Mouse (Mus musculus) left cerebral cortex, postnatal 25 days (tissue): Measurements from ENCODE around the gene Nploc4. TPM values are rescaled to one million over a fixed set of nuclear protein-coding genes. Genes with fewer than 3 reads are reported as not detected.

Experiments used
- DNase-seq, 2 experiments: peaks; one replicate each; pipeline ENCODE4 v3.0.0; 2022; ENCODE audit warnings: low spot score in 2 of 2, mixed read lengths in 1 of 2
- intact Hi-C: fragments of 180-260 bp; cut with DNase I; formaldehyde crosslinking; loops from one replicate; pipeline ENCODE4 v1.15.1; 2025
- total RNA-seq, 2 experiments: library from RNA; stranded (reverse); gene quantifications; 2 replicates each; pipeline ENCODE4 v1.2.3; 2021

The Nploc4 gene
- total RNA-seq, 2 experiments from 2014 or later, result 67.5 to 71.1 TPM

- DNase-seq, result peak in 1 of 2 experiments; percentile 82
- intact Hi-C loops, result no loop called here
These were observed 55.0 kb downstream of the Nploc4 start for GRCm38 (mm10) chr11:120382509-120382908.

DNA sequence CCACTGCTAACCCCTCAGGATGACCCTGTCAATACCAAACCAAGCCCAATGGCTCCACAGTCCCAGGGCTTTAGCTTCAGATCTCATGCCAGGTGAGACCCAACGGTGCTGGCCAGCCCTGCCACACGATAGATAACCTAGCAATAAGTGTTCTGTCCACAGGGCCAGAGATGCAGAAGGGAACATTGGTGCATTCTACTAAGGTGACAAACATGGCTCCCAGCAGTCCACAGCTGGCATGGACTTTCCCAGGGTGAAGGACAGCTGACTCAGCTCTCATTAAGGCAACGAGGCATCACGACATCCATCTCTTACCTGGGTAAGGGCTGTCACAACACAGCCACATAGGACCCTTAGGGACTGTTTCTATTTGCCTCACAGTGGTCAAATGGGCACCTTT lies 56.4 kb downstream of the Nploc4 start:
- no peak for DNase-seq
- intact Hi-C loops, result no loop called here

- DNase-seq, result no peak
- intact Hi-C loops, result no loop called here
These were observed 57.2 kb downstream of the Nploc4 start for GRCm38 (mm10) chr11:120380271-120380670.

DNA sequence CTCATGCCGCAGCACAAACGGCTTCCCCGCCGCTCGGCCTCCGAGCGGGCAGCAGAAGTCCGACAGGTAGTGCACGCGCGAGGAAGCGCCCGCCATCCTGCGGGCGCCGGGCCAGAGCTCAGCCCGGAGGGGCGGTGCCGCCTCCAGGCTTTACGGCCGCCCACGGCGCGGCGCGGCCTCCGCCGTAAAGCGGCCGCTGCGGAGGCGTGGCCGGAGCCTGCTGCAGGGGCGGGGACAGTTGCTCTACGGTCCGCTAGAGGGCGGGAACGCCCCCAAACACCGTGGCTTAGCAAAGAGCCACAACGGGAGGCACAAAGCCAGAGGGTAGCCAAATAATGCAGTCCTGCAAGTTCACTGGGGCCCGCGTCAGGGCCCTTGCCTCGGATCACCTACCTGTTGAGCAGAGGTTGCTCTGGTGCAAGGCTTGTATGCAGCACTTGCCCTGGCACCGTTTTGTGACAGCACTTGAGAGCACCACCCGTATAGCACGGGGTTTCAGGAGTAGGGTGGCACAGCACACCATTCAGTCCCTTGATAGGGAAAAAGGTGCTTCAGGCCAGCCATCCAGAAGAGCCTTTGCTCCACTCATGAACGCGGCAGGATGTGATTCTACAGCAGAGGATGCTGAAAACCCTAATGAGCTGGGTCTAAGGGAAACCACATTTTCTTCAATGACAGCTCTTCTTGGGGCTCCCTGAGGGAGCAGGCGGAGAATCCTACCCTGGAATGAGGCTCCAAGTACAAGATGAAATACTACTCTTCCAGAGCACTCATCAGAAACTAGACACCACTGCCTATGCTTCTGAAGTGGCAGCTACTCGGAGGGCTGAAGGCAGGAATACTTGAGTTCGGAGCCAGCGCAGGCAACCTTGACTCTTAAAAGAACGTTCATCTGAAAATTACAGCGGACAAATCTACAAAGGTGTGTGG lies 58.6 kb downstream of the Nploc4 start, which contains the start of gene Faap100:
Gene Faap100, minus strand, starts transcription at position 154 of the 930 bp plus-strand sequence.
- intact Hi-C loops, result loop anchor here (2.0 kb wide), 1 partner anchor 30 kb away; the partner anchor contains the start of gene Actg1
- DNase-seq, result peak; percentile 77 to 87

- intact Hi-C loops, result loop anchor here (2.0 kb wide), 1 partner anchor 29 kb away; the partner anchor contains the start of gene Actg1
- no peak for DNase-seq
These were observed 59.4 kb downstream of the Nploc4 start for GRCm38 (mm10) chr11:120378031-120378610.

- no peak for DNase-seq
- intact Hi-C loops, result no loop called here
These were observed 60.2 kb downstream of the Nploc4 start for GRCm38 (mm10) chr11:120377337-120377736.

- intact Hi-C loops, result no loop called here
These were observed 61.0 kb downstream of the Nploc4 start for GRCm38 (mm10) chr11:120376302-120377160.

GRCm38 (mm10) chr11:120375324-120375723 lies 62.2 kb downstream of the Nploc4 start:
- no peak for DNase-seq
- intact Hi-C loops, result no loop called here

More at GRCm38 (mm10) chr11:120376302-120377160, 61.0 kb downstream of the Nploc4 start:
- no peak for DNase-seq

DNA sequence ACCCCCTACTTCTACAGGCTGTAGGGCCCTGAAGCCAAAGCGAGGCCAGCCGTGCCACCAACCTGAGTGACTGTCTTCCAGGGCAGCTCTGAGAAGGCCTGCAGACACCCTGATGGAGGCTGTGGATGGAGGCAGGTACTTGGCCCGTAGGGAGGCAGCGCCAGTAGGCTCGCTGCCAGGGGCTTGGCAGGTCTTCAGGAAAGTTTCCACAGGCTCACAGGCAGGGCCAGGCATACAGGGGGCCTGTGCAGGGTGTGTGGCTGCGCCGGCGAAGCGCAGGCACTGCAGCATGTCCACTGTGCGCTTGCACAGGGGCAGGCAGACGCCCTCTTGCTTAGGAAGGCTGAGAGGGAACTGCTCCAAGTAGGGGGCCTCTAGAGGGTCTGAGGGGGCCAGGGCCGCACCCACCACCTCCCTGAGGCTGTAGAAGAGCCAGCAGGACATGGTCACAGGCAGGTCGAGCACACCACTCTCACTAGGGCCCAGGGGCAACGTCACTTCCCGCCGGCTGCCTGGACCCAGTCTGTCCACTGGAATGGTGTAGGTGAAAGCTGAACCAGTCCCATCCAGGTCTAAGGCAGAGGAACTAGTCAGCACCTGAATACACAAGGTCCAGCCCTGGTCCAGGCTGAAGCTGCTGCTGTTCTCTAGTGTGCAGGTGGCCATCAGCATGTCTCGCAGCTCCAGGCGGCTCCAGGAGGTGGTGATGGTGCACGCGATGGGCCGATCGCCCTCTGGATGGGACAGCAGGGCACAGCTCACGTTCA lies 63.5 kb downstream of the Nploc4 start:
- intact Hi-C loops, result no loop called here
- DNase-seq, result no peak

- intact Hi-C loops, result no loop called here
- no peak for DNase-seq
These were observed 64.5 kb downstream of the Nploc4 start for GRCm38 (mm10) chr11:120373025-120373424.

GRCm38 (mm10) chr11:120369656-120370055 lies 67.9 kb downstream of the Nploc4 start:
- intact Hi-C loops, result no loop called here

GRCm38 (mm10) chr11:120366443-120367027 lies 71.0 kb downstream of the Nploc4 start:
- intact Hi-C loops, result no loop called here
- DNase-seq, result no peak

More at GRCm38 (mm10) chr11:120369656-120370055, 67.9 kb downstream of the Nploc4 start:
- DNase-seq, result peak; percentile 53 to 68

GRCm38 (mm10) chr11:120362891-120363290 lies 74.6 kb downstream of the Nploc4 start:
- DNase-seq, result no peak
- intact Hi-C loops, result no loop called here

DNA sequence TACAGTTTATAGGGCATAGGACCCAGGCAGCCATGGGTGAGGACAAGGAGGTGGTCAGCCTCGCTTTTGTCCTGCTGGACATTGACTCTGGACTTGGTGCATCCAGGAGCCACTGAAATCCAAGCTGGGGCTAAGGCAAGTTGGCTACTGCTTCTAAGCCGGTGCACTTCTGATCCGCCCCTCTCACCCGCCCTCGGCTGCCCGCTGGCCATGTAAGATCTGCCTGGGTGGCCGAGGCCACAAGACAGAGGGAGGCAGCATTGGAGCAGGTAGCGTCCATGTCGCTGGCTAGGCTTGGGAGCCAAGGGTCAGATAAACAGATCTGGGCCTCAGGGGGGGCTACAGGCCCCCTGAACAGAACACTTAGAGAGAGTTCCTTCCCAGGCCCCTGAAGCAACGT lies 76.2 kb downstream of the Nploc4 start, which contains the start of gene Fscn2:
Gene Fscn2, plus strand, starts transcription at position 240 of the 400 bp plus-strand sequence.
- DNase-seq, result no peak
- intact Hi-C loops, result no loop called here

DNA sequence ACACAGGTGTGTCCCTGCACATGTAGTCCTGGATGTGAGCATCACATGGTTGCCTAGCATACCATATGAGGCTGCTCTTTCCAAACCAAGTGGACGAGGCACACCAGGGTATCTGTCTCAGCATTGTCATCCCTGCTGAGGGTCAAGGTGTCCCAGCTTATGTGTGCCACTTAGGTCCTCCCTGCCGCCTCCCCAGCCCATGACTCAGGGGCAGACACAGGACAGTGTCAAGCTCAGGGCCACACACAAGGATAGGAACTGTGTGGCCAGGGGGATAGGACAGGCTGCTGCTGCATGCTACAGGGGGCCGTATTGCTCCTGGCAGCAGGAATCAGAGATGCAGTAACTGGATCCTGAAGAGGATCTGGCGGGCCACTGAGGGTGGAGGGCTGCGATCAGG lies 76.8 kb downstream of the Nploc4 start:
- DNase-seq, result no peak
- intact Hi-C loops, result no loop called here

DNA sequence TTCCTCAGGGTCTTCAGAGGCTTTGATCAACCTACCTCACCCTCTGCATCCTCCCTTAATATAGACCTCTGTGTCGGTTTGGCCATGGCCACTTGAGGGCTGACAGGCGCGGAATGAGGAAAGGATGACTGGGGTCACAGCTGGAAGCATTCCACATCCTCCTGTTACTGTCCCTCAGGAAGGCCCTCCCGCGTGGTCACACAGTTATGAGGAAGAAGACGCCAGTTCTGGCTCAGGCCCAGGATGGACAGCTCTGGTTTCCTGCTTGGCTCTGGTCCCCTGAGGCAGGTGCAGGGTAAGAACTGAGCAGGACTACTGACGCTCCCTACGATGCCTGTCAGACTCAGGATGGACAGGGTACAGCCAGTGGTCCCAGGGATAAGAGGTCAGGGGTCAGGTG lies 77.4 kb downstream of the Nploc4 start:
- intact Hi-C loops, result no loop called here
- DNase-seq, result no peak

- DNase-seq, result no peak
- intact Hi-C loops, result no loop called here
These were observed 78.1 kb downstream of the Nploc4 start for GRCm38 (mm10) chr11:120359391-120359790.

DNA sequence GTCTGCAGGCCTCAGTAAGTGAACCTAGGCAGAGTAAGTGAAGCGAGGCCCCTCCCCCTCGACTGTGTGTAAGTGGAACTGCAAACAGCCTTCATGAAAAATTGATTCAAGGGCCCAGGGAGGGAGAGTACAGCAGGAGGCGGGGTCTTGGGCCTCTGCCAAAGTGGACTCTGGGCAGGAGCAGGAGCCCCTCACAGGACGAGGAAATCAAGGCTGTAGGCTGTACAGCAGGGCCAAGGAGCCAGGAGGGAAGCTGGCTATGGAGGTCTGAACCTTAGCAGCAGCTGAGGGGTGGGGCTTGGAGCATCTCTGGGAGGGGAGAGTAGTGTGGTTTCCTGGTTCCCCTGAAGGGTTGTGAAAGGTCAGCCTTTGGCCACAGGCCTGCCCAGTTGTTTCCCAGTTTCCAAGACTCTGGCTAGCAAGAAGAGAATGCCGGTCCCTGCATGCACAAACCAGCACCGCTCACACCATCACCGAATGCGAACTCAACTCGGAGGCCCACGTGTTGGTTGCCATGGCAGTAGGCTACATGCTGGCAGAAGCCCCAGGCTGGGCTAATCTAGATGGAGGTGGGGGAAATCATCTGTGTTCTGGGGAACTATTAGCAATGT lies 79.6 kb downstream of the Nploc4 start:
- DNase-seq, result peak; percentile 82 to 88
- intact Hi-C loops, result no loop called here
